Mouse (Mus musculus): ENCODE measurements at regions not wholly inside any gene's neighbourhood (a gene's known extent, or its start where the extent isn't known, plus 50 kb on each side); places are given as distances from the start of the nearest gene placed in this dataset.

GRCm38 (mm10) chr3:63609454-63610112, 125.9 kb upstream of the Gm34302 start:
- Histone ChIP-seq H3K9ac (no peak overlapping the region), H3K9me3 (ENCODE audit: low read length) (no peaks in the 10 kb centered on the region), H3K4me1 (ENCODE audit: insufficient read depth) (no peaks in the 10 kb centered on the region), H3K27me3 (ENCODE audit: insufficient read depth, low read length) (no peaks in the 10 kb centered on the region), H3K36me3 (ENCODE audit: insufficient read depth) (no peaks in the 10 kb centered on the region), H3K4me3 (ENCODE audit: low read depth, low read length) (no peak overlapping the region), H3K27ac (ENCODE audit: low read depth, low read length) (no peak overlapping the region), H3K4me2 (ENCODE audit: low read depth) (no peak overlapping the region)
- WGBS: 23% methylated on average over 17 of the region's 17 CpGs
- DNase-seq (no peak), ATAC-seq (no peak)
- TF ChIP-seq CTCF (IDR thresholded peaks at IDR 0.05; ENCODE audit: low read depth): no peak

GRCm38 (mm10) chr3:63582717-63583696, 99.3 kb upstream of the Gm34302 start:
- Histone ChIP-seq H3K27ac (ENCODE audit: low read depth, low read length) (no peak overlapping the region), H3K4me2 (ENCODE audit: low read depth) (no peak overlapping the region), H3K36me3 (ENCODE audit: insufficient read depth) (no peaks in the 10 kb centered on the region), H3K4me3 (ENCODE audit: low read depth, low read length) (no peak overlapping the region), H3K27me3 (ENCODE audit: insufficient read depth, low read length) (no peaks in the 10 kb centered on the region), H3K4me1 (ENCODE audit: insufficient read depth) (no peaks in the 10 kb centered on the region), H3K9ac (no peak overlapping the region), H3K9me3 (ENCODE audit: low read length) (no peaks in the 10 kb centered on the region)
- ATAC-seq (peak; percentile 87), DNase-seq (peak; percentile 45)
- no peak for TF ChIP-seq CTCF (IDR thresholded peaks at IDR 0.05; ENCODE audit: low read depth)
- 60% methylated on average over 15 of the region's 15 CpGs for WGBS

GRCm38 (mm10) chr3:63582180-63582579, 98.5 kb upstream of the Gm34302 start:
- H3K27me3 ChIP-seq (ENCODE audit: insufficient read depth, low read length): no peaks in the 10 kb centered on the region
- no peak for ATAC-seq
- no peaks in the 10 kb centered on the region for H3K4me1 ChIP-seq (ENCODE audit: insufficient read depth)
- H3K27ac ChIP-seq (ENCODE audit: low read depth, low read length): no peak overlapping the region
- H3K4me3 ChIP-seq (ENCODE audit: low read depth, low read length): no peak overlapping the region
- no peaks in the 10 kb centered on the region for H3K36me3 ChIP-seq (ENCODE audit: insufficient read depth)
- no peak for TF ChIP-seq CTCF (IDR thresholded peaks at IDR 0.05; ENCODE audit: low read depth)
- no peaks in the 10 kb centered on the region for H3K9me3 ChIP-seq (ENCODE audit: low read length)
- 66% methylated on average over 6 of the region's 6 CpGs for WGBS
- H3K4me2 ChIP-seq (ENCODE audit: low read depth): no peak overlapping the region
- no peak for DNase-seq
- no peak overlapping the region for H3K9ac ChIP-seq

GRCm38 (mm10) chr3:63570607-63571353, 87.1 kb upstream of the Gm34302 start:
- DNase-seq: peak; percentile 90
- peak; percentile 89 for TF ChIP-seq CTCF (IDR thresholded peaks at IDR 0.05; ENCODE audit: low read depth)
- H3K27ac ChIP-seq (ENCODE audit: low read depth, low read length): no peak overlapping the region
- H3K4me2 ChIP-seq (ENCODE audit: low read depth): no peak overlapping the region
- H3K27me3 ChIP-seq (ENCODE audit: insufficient read depth, low read length): no peaks in the 10 kb centered on the region
- peak; percentile 91 for ATAC-seq
- no peaks in the 10 kb centered on the region for H3K36me3 ChIP-seq (ENCODE audit: insufficient read depth)
- no peaks in the 10 kb centered on the region for H3K9me3 ChIP-seq (ENCODE audit: low read length)
- no peak overlapping the region for H3K9ac ChIP-seq
- no peak overlapping the region for H3K4me3 ChIP-seq (ENCODE audit: low read depth, low read length)
- no peaks in the 10 kb centered on the region for H3K4me1 ChIP-seq (ENCODE audit: insufficient read depth)
- 34% methylated on average over 7 of the region's 7 CpGs for WGBS

- no peak overlapping the region for H3K27ac ChIP-seq (ENCODE audit: low read depth, low read length)
- no peaks in the 10 kb centered on the region for H3K9me3 ChIP-seq (ENCODE audit: low read length)
- no peaks in the 10 kb centered on the region for H3K36me3 ChIP-seq (ENCODE audit: insufficient read depth)
- TF ChIP-seq CTCF (IDR thresholded peaks at IDR 0.05; ENCODE audit: low read depth): no peak
- H3K4me2 ChIP-seq (ENCODE audit: low read depth): no peak overlapping the region
- DNase-seq: no peak
- no peak overlapping the region for H3K9ac ChIP-seq
- H3K4me1 ChIP-seq (ENCODE audit: insufficient read depth): no peaks in the 10 kb centered on the region
- H3K27me3 ChIP-seq (ENCODE audit: insufficient read depth, low read length): no peaks in the 10 kb centered on the region
- H3K4me3 ChIP-seq (ENCODE audit: low read depth, low read length): no peak overlapping the region
- 90% methylated on average over 1 of the region's 1 CpGs for WGBS
- ATAC-seq: no peak; the same call in 1 of the 2 replicates
Observed at GRCm38 (mm10) chr3:63570082-63570481, 86.4 kb upstream of the Gm34302 start.

- Histone ChIP-seq H3K4me2 (ENCODE audit: low read depth) (no peak overlapping the region), H3K27me3 (ENCODE audit: insufficient read depth, low read length) (no peaks in the 10 kb centered on the region), H3K9me3 (ENCODE audit: low read length) (no peaks in the 10 kb centered on the region), H3K27ac (ENCODE audit: low read depth, low read length) (no peak overlapping the region), H3K4me1 (ENCODE audit: insufficient read depth) (no peaks in the 10 kb centered on the region), H3K9ac (no peak overlapping the region), H3K36me3 (ENCODE audit: insufficient read depth) (no peaks in the 10 kb centered on the region), H3K4me3 (ENCODE audit: low read depth, low read length) (no peak overlapping the region)
- ATAC-seq (no peak), DNase-seq (no peak)
- WGBS: 54% methylated on average over 7 of the region's 7 CpGs
- no peak for TF ChIP-seq CTCF (IDR thresholded peaks at IDR 0.05; ENCODE audit: low read depth)
Observed at GRCm38 (mm10) chr3:63569004-63569596, 85.4 kb upstream of the Gm34302 start.

All from forebrain, postnatal 0 days (tissue).